Mouse (Mus musculus): ENCODE results near the gene Szrd1.
A peak's percentile ranks its signal among the peaks of the same experiment; 100 is the strongest.

The Szrd1 gene

GRCm38 (mm10) chr4:141139116-141139970 is at the start of gene Szrd1:
Gene Szrd1, minus strand, starts transcription at chr4:141139775.
- DNase-seq, result peak; percentile 99

GRCm38 (mm10) chr4:141186923-141187836 is 47.6 kb upstream of the Szrd1 start:
- DNase-seq, result no peak

DNA sequence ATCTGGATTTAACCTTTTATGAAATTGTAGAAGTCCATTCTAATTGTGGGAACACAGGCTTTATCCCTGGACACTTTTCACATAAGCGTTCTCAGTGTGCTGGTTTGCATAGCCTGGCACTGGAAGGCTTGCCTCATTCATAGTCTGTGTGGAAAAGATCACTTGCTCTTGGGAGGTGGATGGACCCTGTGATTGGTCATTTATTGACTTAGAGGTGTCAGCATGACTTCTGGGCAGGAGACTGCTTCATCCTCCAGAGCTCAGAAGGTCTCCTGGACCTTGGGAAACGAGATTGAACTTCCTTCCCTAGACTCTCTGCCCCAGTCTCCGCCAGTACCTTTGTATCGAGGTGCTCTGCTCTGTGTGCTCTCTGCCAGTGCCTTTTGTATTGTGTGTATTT is 44.9 kb upstream of the Szrd1 start:
- no peak for DNase-seq

GRCm38 (mm10) chr4:141183932-141184331 is 44.4 kb upstream of the Szrd1 start:
- DNase-seq, result no peak

DNA sequence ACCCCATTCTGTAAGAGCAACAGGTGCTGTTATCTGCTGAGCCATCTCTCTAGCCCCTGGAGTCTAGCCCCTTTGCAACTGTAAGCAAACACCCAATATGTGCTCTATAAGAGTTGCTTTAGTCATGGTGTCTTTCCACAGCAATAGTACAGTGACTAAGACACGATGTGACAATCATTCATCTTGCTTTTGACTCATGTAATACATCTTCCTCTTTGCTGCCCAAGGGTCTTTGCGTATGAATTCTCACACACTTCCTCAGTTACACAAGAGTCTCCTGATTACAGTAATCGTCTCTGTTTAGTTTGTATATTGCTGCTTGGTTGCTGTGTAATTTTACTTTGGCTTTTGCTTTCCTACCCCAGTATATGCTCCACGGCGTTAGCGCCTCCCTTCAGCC is 42.4 kb upstream of the Szrd1 start:
- no peak for DNase-seq

- no peak for DNase-seq
These were observed 41.3 kb upstream of the Szrd1 start for GRCm38 (mm10) chr4:141180831-141181230.

GRCm38 (mm10) chr4:141178500-141178899 is 38.9 kb upstream of the Szrd1 start:
- DNase-seq, result no peak

GRCm38 (mm10) chr4:141176328-141176838 is 36.8 kb upstream of the Szrd1 start:
- no peak for DNase-seq

DNA sequence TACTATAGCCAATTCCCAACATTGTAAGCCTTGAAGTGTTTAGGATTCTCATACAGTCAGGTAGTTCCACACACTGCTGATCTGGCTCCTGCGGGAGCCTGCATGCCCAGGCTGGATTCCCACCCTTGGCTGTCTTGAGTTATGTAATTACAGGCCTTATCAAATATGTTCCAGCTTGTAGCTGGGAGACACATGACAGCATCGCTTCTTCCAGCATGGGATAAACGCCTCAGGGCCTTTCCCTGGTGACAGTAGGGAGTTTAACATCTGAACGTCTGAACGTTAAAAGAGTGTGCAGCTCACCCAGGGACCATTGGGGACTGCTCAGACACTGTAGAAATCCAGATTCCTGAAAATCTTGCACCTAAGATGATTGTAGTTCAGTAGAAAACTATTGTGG is 36.2 kb upstream of the Szrd1 start:
- no peak for DNase-seq

DNA sequence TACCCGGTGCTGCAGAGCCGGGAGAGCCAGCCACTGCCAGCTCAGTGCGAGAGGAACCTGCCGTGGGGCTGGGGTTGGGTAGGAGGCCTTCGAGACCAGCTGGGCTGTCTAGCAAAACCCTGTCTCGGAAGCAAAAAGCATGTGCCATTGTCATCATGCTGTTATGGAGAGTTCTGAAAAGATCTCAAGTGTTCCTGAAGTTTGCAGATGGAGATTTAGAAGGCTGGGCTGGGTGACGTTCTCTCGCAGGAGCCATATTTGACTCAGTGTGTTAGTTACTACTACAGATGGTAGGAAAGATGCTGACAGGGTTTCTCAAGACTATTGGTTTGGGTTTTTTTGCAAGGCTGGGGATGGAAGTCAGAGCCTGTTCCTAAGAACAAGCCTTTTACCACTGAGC is 32.5 kb upstream of the Szrd1 start:
- DNase-seq, result peak; percentile 52

- no peak for DNase-seq
These were observed 27.6 kb upstream of the Szrd1 start for GRCm38 (mm10) chr4:141167156-141167555.

GRCm38 (mm10) chr4:141165744-141166292 is 26.2 kb upstream of the Szrd1 start:
- no peak for DNase-seq

- no peak for DNase-seq
These were observed 24.2 kb upstream of the Szrd1 start for GRCm38 (mm10) chr4:141163729-141164128.

DNA sequence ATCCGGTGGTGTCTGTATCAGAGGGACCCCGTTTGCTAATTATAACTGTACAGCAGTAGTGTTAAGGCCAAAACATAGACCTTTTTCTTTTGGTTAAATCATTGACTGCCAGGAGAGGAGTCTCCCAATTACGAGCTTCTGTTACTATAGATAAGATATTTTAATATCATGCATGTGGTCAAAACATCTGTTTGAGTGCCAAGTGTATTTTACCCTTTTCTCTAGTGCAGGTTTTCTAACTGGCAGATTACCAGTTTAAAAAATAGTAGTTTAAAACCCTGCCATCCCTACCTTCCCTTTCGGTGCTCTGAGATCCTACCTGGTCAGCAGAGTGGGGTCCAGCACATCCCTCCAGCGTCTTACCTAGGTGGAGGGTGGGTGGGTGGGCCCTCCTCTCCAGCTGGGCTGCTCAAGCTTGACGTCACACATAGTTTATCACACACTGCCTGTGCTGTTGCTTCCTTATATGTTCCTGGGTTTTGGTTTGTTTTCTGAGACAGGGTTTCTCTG is 22.2 kb upstream of the Szrd1 start:
- DNase-seq, result no peak

GRCm38 (mm10) chr4:141160193-141160592 is 20.6 kb upstream of the Szrd1 start:
- DNase-seq, result no peak

- DNase-seq, result no peak
These were observed 20.1 kb upstream of the Szrd1 start for GRCm38 (mm10) chr4:141159666-141160065.

- no peak for DNase-seq
These were observed 19.5 kb upstream of the Szrd1 start for GRCm38 (mm10) chr4:141159093-141159492.

- no peak for DNase-seq
These were observed 19.0 kb upstream of the Szrd1 start for GRCm38 (mm10) chr4:141158609-141159008.

GRCm38 (mm10) chr4:141157485-141157884 is 17.9 kb upstream of the Szrd1 start:
- DNase-seq, result no peak

DNA sequence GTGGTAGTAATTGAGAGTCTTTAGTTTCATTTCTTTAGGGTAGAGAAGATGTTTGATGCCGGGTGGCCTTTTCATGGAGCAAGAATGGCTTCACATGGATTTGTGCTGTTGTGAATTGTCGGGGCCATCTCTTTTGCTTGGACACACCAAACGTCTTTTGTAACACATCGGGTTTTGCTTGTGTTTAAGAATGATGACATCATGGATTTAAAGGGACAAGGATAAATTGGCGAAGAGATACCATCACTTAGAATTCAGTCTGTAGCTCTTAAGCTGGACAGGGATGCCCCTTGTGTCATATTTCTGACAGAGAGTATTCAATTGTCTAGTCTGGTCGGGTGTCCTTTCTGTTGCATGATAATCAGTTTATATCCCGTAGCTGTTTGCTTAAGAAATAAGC is 9.5 kb upstream of the Szrd1 start:
- DNase-seq, result no peak

DNA sequence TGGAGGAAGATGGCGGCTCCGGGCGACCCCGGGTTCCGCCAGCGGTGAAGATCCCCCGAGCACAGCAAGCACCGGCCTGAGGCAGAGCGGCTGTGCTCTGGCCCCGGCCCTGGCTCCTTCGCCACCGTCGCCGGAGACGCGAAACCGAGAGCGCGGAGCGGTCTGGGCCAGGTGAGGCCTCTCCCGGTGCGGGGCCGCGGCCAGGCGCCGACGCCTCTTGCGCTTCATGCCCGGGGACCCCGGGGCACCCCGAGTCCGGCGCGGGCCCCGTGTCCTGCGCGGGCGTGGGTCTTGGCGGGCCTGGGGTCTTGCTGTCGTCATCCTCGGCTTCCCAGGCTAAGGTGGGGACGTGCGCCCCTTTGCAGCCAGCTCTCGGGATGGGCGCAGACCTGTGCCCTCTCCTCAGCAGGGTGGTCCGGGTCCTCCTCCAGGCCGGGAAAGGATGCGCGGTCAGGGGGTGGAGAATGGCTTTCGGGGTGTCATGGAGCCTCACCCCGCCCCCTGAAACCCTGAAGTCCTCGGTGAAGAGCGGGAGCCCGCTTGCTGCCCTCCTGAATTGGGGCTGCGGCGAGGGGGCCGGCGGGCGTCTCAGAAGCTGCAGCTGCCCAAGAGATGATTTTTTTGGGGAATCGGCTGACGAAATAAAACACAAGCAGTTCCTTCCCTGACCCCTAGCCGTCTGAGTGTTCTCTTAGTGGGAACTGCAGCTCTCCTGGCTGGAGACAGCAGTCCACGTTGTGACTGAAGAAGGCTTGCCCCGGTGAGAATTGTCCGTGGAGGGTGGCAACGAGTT is 8.6 kb upstream of the Szrd1 start:
- DNase-seq, result no peak
